Comparison of ENCODE assay signal across 37 mouse cellular contexts in genomic region chr3:108002021-108002420, GRCm38 (mm10). TPM values are rescaled to one million over a fixed set of nuclear protein-coding genes. Genes with fewer than 3 reads are reported as not detected.
DNase-seq lines count a peak whose midpoint lies in the region; TF ChIP-seq lines count a peak whose summit lies in the region.
"Had no signal": no experiment of that assay in that cellular context is flagged by ENCODE, and none has a peak within 500 bp of the region (broad histone marks: within the 10 kb centered on the region; RNA-seq: fewer than 3 reads in every experiment).

No protein-coding gene starts in this region.

- no peaks in the 10 kb centered on the region for H3K27me3 ChIP-seq in kidney, adult 2 months (replicated peaks; ENCODE audit: control insufficient read depth, insufficient read depth, low read length)
- H3K27me3 ChIP-seq: embryonic facial prominence, embryonic 13.5 days; heart, embryonic 15.5 days; hindbrain, embryonic 15.5 days; neural tube, embryonic 12.5 days; Patski had no signal

- TF ChIP-seq CTCF in kidney, adult 2 months (conservative IDR thresholded peaks at IDR 0.05; ENCODE audit: insufficient read depth, insufficient read length, low read depth, low read length), result no peak

- TF ChIP-seq POLR2A in kidney, adult 2 months (IDR thresholded peaks at IDR 0.05; ENCODE audit: low read depth, low read length), result no peak

- H3K4me1 ChIP-seq in kidney, adult 2 months (ENCODE audit: control insufficient read depth, insufficient read depth, low read length), result no peaks in the 10 kb centered on the region
- H3K4me1 ChIP-seq: embryonic facial prominence, embryonic 13.5 days; heart, embryonic 15.5 days; hindbrain, embryonic 10.5 days; hindbrain, embryonic 15.5 days; liver, embryonic 12.5 days; neural tube, embryonic 12.5 days had no signal

- H3K4me3 ChIP-seq in kidney, adult 2 months (ENCODE audit: insufficient read depth, low read depth, low read length), result no peak overlapping the region
- H3K4me3 ChIP-seq: embryonic facial prominence, embryonic 13.5 days; forebrain, embryonic 10.5 days; heart, embryonic 15.5 days; hindbrain, embryonic 10.5 days; hindbrain, embryonic 15.5 days; liver, embryonic 12.5 days; neural tube, embryonic 12.5 days had no signal

- WGBS in kidney, adult 2 months, result 58% methylated on average over 8 of the region's 8 CpGs

- intact Hi-C loops in heart, postnatal 10 days (cut with DNase I), result no loop called here

- DNase-seq in heart, adult 11 months, result peak; percentile 92
- DNase-seq in heart, postnatal 10 days, result no peak
- DNase-seq in kidney, adult 2 months, result peak; percentile 65
- no peak for DNase-seq in kidney, adult 18-20 months
- peak; percentile 37 for DNase-seq in 416B (ENCODE audit: low read depth)
- peak; percentile 26 for DNase-seq in lung, postnatal 14 days
- no peak for DNase-seq in spleen, adult 12 weeks (ENCODE audit: low spot score)
- DNase-seq: adrenal gland, postnatal 25 days; cerebellum, adult 18-20 months; cerebellum, postnatal 10 days; gastrocnemius, postnatal 10 days; kidney, adult 11 months; kidney, postnatal 10 days; layer of hippocampus, postnatal 36 days; left cerebral cortex, postnatal 4 days; liver, postnatal 0 days; right cerebral cortex, adult 18-20 months; thymus, postnatal 4 days had no signal

- no peaks in the 10 kb centered on the region for H3K36me3 ChIP-seq in kidney, adult 2 months (ENCODE audit: control insufficient read depth, insufficient read depth, low read length)
- H3K36me3 ChIP-seq: embryonic facial prominence, embryonic 13.5 days; forebrain, embryonic 10.5 days; heart, embryonic 15.5 days; hindbrain, embryonic 10.5 days; hindbrain, embryonic 15.5 days; liver, embryonic 12.5 days; neural tube, embryonic 12.5 days had no signal

- H3K27ac ChIP-seq in kidney, adult 2 months (ENCODE audit: insufficient read depth, low read depth, low read length), result no peak overlapping the region
- H3K27ac ChIP-seq: embryonic facial prominence, embryonic 13.5 days; forebrain, embryonic 10.5 days; heart, embryonic 15.5 days; hindbrain, embryonic 10.5 days; hindbrain, embryonic 15.5 days; liver, embryonic 12.5 days; neural tube, embryonic 12.5 days; stomach, postnatal 0 days had no signal

RNA-seq across cellular contexts. Expression of gene Gstm1, which starts 15.8 kb away (rescaled TPM):
- total RNA-seq in heart, postnatal 10 days (2021), result 10 to 100 TPM; 61.4 to 76.3 TPM
- polyA plus RNA-seq in kidney, adult 2 months (2012; rRNA removed), result 1,515 and 1,697 TPM in 2 replicates

RNA-seq across cellular contexts. Expression of gene Gstm2, which starts 15.8 kb away (rescaled TPM):
- 10 to 100 TPM; 44.3 to 45.6 TPM for total RNA-seq in heart, postnatal 10 days (2021)
- polyA plus RNA-seq in kidney, adult 2 months (2012; rRNA removed), result 190 and 212 TPM in 2 replicates
- total RNA-seq: MEL had no signal
- polyA plus RNA-seq: inflammation-experienced regulatory T-cells, adult 6 months had no signal

RNA-seq across cellular contexts. Expression of gene Gstm3, which starts 32.9 kb away (rescaled TPM):
- not detected for total RNA-seq in heart, postnatal 10 days (2021)
- 0.41 and 0.63 TPM in 2 replicates for polyA plus RNA-seq in kidney, adult 2 months (2012; rRNA removed)
- total RNA-seq: adrenal gland, postnatal 25 days; common myeloid progenitor, adult 5-6 weeks; gastrocnemius, postnatal 10 days; granulocyte monocyte progenitor cell, adult 5-6 weeks; layer of hippocampus, postnatal 36 days; left cerebral cortex, postnatal 4 days; megakaryocyte progenitor cell, adult 5-6 weeks; MEL had no signal
- polyA plus RNA-seq: embryonic facial prominence, embryonic 13.5 days; forebrain, embryonic 10.5 days; forebrain, embryonic 16.5 days; heart, embryonic 15.5 days; hindbrain, embryonic 10.5 days; inflammation-experienced regulatory T-cells, adult 6 months; limb, embryonic 14.5 days; midbrain, embryonic 11.5 days; midbrain, embryonic 16.5 days; neural tube, embryonic 12.5 days; Patski; spleen, adult 2 months had no signal

RNA-seq across cellular contexts. Expression of gene Gstm4, which starts 42.7 kb away (rescaled TPM):
- 10 to 100 TPM; 11.1 to 13.3 TPM for total RNA-seq in heart, postnatal 10 days (2021)
- 23.4 and 23.9 TPM in 2 replicates for polyA plus RNA-seq in kidney, adult 2 months (2012; rRNA removed)

RNA-seq across cellular contexts. Expression of gene Gstm6, which starts 58.5 kb away (rescaled TPM):
- 1 to 10 TPM in 1 of 2 experiments, under 1 TPM in 1; 0.87 to 1.4 TPM for total RNA-seq in heart, postnatal 10 days (2021)
- polyA plus RNA-seq in kidney, adult 2 months (2012; rRNA removed), result 2.5 and 4.3 TPM in 2 replicates
- total RNA-seq: common myeloid progenitor, adult 5-6 weeks; granulocyte monocyte progenitor cell, adult 5-6 weeks; MEL had no signal
- polyA plus RNA-seq: inflammation-experienced regulatory T-cells, adult 6 months had no signal

Comparison
In these comparisons a context has a peak if more than half of its experiments do, and no peak if none do; other contexts are left out.
1. DNase-seq: peak in heart, adult 11 months (single experiment), kidney, adult 2 months (single experiment), 416B (single experiment) and lung, postnatal 14 days (single experiment); none in heart, postnatal 10 days (0 of 2), kidney, adult 18-20 months (single experiment) and spleen, adult 12 weeks (single experiment).